Mouse (Mus musculus) adrenal gland, adult 2 months (tissue): ENCODE data around the gene Csrnp2. TPM values are rescaled to one million over a fixed set of nuclear protein-coding genes. Genes with fewer than 3 reads are reported as not detected.

Experiments
- DNase-seq: peaks from one replicate; pipeline ENCODE4 v3.0.0; 2021
- polyA plus RNA-seq: library from polyadenylated mRNA; depleted of rRNA; stranded (reverse); fragments of >200 nt; gene quantifications from 2 replicates; pipeline ENCODE4 v1.2.3, GENCODE M21; 2012
- total RNA-seq, 2 experiments: library from RNA; stranded (reverse); gene quantifications; 2 replicates each; pipeline ENCODE4 v1.2.3; 2021

Gene Csrnp2
- total and polyA plus RNA-seq, 3 experiments: 4.2 to 5.8 (median 5.6) TPM

DNA sequence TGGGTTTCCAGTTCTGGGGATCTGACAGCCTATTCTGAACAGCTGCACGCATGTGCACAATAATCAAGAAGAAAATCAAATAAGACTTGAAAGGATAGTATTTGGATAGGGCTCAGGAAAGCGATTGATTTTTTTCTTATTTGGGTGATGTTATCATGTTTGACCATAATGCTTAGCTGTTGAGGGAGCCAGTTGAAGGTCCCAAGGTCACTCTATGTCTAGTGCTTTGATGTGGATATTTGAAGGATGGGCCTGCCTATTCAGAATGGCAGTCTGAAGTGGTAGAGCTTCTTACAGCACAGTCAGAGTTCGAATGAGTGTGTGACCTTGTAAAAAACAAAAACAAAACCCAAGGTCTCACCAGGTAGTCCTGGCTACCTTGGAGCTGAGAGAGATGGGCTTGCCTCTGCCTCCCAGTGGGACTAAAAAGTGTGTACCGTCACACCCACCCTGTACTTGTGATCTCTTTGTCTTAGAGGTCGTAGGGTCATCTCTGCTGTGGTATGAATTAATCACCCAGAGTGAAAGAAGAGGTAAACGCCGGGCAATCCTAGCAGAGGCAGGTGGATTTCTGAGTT lies 21.3 kb downstream of the Csrnp2 start:
- no peak for DNase-seq

- DNase-seq: no peak
These were observed 25.3 kb downstream of the Csrnp2 start for GRCm38 (mm10) chr15:100470037-100470436.

DNA sequence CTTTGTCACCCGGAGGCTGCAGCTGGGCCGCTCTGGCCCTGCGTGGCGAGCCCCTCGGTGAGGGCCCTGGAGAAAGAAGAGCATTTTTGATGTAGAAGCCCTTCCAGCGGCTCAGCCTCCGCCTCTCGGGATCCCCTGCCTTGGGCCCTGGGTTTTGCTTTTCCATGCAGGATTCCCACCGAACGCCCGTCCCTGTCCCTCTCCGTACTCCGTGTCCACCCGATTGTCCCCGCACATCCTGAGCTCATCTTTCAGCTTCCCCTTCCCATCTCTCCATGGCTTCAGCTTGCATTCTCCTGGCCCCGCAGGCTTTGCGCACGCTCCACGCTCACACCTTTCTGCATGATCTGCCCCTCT lies 26.1 kb downstream of the Csrnp2 start:
- no peak for DNase-seq

- peak; percentile 94 for DNase-seq
These were observed 26.7 kb downstream of the Csrnp2 start, which contains the start of gene Letmd1 for GRCm38 (mm10) chr15:100468295-100469188. TSS of gene Letmd1 (plus strand) at chr15:100469023.

DNA sequence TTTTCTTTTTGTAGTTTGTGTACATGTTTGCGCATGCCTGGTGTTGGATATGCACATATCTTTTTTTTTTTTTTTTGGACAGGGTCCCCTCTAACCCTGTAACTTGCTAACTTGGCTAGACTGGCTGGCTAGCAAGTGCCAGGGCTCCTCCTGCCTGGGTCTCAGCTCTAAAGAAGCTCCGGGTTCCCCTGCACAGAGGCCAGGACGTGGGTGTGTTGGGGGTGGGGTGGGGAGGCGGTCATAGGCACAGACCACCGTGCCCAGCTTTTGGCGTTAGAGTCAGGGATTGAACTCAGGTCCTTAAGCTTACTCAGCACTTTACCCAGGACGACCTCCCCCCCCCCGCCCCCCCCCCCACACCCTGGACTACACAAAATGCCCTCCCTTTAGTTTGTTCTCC lies 27.6 kb downstream of the Csrnp2 start:
- no peak for DNase-seq

- DNase-seq: no peak
These were observed 29.9 kb downstream of the Csrnp2 start for GRCm38 (mm10) chr15:100465432-100465831.

GRCm38 (mm10) chr15:100463712-100464111 lies 31.6 kb downstream of the Csrnp2 start:
- peak; percentile 83 for DNase-seq

DNA sequence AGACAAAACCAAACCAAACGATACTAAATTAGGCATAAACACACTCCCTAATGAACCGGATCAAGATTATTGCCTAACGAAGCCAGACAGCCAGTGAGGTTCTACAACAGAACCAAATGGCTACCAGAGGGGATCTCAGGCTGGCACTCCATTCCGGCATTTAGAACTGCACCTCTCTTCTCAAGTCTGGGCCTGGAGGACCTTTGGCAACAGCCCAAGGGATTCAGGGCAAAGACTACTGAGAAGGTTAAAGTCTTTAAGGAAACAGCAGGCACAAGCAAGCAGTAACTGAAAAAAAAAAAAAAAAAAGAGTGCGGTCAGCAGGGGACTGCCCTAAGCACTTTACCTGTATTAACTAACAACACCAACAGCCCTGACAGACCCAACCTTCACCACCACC lies 33.2 kb downstream of the Csrnp2 start:
- DNase-seq: no peak

- no peak for DNase-seq
These were observed 33.6 kb downstream of the Csrnp2 start for GRCm38 (mm10) chr15:100461646-100462045.

GRCm38 (mm10) chr15:100460942-100461341 lies 34.3 kb downstream of the Csrnp2 start:
- DNase-seq: peak; percentile 64

DNA sequence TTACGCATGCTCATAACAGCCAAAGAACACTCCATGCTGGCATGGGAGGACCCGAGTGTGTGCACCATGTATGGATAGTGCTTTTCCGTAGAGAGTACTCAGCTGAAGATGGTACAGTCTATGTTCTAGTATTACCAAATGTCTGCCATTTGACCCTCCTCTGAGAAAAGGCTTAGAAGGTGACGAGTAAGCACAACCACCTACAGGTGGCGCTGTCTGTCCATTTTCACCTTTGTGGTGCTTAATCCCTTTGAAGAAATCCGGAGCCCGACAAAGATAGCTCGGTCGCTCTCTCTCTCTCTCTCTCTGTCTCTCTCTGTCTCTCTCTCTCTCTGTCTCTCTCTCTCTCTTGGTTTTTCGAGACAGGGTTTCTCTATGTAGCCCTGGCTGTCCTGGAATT lies 37.2 kb downstream of the Csrnp2 start:
- DNase-seq: peak; percentile 59

DNA sequence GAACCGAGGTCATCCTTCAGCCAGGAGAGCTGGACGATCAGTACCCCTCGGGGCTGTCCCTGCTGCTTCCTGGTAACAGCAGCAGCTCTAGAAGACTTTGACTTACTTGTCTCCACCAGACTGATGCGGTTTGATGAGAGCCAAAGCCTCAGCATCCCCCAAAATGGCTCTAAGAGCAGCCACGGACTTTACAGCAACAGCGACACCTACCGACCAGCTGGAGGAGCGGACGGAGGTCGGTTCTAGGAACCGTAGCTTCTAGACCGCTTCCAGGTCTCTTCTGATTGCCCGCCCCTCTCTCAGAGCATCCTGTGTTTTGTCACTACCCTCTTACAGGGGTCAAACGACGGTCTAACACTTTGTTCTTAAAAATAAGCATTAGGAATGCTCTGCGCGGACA lies 37.9 kb downstream of the Csrnp2 start:
- DNase-seq: peak; percentile 60

- DNase-seq: no peak
These were observed 38.8 kb downstream of the Csrnp2 start for GRCm38 (mm10) chr15:100456356-100456991.

DNA sequence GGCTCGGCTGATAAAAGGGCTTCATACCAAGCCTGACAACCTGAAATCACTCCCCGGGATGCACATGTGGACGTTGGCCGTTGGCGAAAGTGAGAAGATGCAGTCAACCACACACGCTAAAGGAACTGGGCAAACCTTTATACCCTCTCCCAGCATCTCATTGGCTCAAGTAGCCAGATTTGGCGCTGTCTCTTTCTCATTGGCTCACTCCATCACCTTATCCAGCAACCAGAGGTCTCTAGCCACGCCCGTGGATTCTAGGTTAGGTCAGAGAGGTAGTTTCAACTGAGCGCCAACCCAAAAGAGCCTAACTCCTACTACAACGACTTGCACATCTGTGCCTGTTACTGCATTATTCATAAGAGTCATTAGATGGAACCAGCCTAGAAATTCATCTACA lies 42.8 kb downstream of the Csrnp2 start:
- DNase-seq: no peak

DNA sequence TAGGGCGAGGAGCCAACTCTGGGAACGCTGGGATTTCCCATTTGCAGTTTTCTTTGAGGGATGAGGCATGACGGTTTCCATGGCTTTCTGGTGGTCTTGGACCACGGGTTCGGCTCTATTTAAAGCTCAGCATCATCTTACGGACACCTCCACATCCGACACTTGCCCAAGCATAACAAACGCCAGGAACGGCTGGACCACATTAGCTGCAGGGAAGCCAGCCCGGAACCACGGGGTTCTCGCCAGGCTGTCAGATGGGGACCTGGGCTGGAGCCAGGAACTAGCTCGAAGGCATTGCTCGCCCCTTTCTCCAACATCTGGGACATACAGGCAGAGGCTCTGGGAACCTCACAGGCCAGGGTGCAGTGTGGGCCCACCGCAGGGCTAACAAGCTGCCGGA lies 44.0 kb downstream of the Csrnp2 start:
- DNase-seq: no peak

GRCm38 (mm10) chr15:100449495-100449894 lies 45.8 kb downstream of the Csrnp2 start:
- DNase-seq: no peak

DNA sequence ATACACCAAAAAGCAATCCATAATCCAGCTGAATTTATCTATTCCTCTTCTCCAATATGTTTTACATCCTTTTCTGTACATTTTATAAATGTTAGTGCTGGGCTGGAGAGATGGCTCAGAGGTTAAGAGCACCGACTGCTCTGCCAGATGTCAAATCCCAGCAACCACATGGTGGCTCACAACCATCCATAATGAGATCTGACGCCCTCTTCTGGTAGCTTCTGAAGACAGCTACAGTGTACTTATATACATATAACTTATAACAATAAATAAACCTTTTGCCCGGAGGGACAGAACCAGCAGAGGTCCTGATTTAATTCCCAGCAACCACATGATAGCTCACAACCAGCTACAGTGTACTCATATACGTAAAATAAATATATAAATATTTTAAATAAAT lies 46.7 kb downstream of the Csrnp2 start:
- no peak for DNase-seq

- no peak for DNase-seq
These were observed 48.4 kb downstream of the Csrnp2 start for GRCm38 (mm10) chr15:100446887-100447286.

GRCm38 (mm10) chr15:100443126-100443922 lies 52.0 kb downstream of the Csrnp2 start:
- DNase-seq: peak; percentile 91

DNA sequence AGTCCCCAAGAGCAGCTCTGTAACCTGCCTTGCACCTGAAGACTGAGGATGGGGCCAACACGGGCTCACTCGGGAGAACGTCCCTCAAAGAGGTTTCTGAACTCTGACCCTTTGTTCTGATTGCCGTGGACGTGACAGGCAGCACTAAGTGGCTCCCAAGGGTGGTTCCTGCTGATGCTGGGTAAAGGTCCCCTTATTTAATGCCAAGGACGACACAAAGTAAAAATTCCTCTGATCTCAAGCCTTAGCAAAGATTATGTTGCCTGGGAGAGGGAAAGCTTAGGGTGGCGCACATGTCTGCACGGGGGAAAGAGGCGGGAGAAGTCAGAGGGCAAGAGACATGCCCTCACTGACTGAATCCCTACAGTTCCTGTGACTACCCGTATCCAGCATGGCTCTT lies 58.8 kb downstream of the Csrnp2 start:
- peak; percentile 70 for DNase-seq

- DNase-seq: peak; percentile 43
These were observed 59.2 kb downstream of the Csrnp2 start for GRCm38 (mm10) chr15:100436112-100436511.

GRCm38 (mm10) chr15:100433234-100433633 lies 62.1 kb downstream of the Csrnp2 start:
- peak; percentile 26 for DNase-seq
